Mouse (Mus musculus) monocyte, adult 2 months (primary cell): ENCODE measurements around the gene Mark1.

Experiments
- DNase-seq, 2 experiments: peaks; one replicate each; pipeline ENCODE4 v3.0.0; 2022; ENCODE audit warnings: low spot score in 2 of 2, low read depth in 1 of 2

The Mark1 gene

GRCm38 (mm10) chr1:184853922-184854321 is 145.4 kb downstream of the Mark1 start:
- no peak for DNase-seq

GRCm38 (mm10) chr1:184853339-184853738 is 146.0 kb downstream of the Mark1 start:
- DNase-seq, result peak; percentile 35 to 47

DNA sequence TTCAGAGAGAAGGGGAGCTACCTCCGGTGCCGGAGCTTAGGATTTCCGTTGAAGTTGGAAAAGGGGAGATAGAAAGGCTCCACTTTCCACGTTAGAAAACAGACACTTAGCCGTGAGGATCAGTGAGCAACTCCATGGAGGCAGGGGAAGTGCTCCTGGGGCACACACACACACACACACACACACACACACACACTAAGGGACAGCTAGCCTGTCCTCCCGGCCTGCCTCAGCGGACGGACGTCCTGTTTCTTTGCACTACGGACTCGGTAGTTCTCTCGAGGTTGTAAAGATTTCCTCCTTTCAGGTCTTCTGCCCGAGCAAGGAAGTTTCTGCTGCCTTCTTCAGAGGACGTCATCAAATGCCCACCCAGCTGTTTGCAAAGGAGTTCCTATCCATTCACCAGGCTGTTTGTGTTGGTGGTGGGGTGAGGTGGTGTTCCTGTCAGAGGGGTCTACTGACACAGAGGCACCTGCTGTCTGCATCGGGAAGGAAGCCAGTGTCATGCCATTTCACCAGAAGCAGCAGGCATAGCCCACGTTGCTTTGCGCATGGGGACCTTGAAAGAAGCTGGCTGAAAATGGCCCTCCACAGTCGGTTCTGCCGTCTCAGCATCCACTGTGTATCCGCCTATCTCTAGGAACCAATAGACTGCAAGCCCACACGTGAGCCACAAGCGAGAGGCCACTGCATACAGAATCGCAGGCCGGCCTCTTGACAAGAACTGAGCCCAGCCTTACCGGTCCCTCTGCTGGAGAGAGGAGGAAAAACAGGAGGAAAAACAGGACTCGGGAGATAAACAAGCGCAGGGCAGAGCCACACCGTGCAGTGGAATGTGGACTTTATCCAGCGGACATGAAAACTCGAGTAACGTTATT is 147.4 kb downstream of the Mark1 start:
- DNase-seq, result peak; percentile 35 to 56

DNA sequence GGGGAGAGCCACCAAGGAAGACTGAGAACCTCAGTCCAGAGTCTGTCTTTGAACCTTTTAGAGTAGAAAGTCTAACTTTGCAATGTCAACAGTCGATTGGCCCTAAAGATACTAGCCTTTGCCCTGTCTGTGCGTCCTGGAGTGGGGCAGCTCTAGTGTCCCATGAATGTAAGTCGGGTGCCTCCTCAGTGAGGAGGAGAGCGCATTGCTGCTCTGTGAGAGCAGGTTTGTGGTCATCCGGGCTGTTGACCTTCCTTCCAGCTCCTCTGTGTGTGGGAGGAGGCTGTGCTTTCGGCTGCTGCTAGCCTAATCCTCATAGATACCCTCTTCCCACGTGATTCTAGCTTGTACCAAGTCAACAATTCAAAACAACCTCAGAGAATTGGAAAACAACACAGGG is 148.2 kb downstream of the Mark1 start:
- DNase-seq, result no peak

DNA sequence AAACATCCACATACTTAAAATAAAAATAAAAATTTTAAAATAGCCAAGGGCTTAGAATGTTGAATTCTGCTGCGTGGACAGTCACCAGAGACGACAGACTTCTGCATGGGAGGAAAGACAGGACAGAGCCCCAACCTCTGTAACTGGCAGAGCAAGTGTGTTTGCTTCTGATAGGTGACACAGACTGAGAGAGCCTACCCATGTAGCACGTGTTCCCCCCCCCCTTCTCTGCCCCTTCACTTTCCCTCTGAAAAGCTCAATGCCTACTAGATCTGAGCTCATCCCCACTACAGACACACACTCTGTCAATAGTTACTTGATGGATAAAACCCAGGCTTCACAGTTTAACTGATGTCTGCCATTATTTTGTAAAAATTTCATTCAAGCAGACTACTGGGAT is 152.4 kb downstream of the Mark1 start:
- no peak for DNase-seq
